Mouse (Mus musculus) cortical plate, adult 2 months (tissue): ENCODE data around the gene Vwc2.

Source experiments
- CTCF ChIP-seq: fragments of 200-500 bp; IDR thresholded peaks from 2 replicates; pipeline ENCODE4 v1.5.1; 2011; ENCODE audit warnings: mild to moderate bottlenecking, control low read depth, low read length; ENCODE audit not compliant: insufficient read depth; ENCODE audit errors: extremely low read depth
- POLR2A ChIP-seq: fragments of 200-500 bp; IDR thresholded peaks from 2 replicates; pipeline ENCODE4 v1.6.1; 2011; ENCODE audit warnings: mild to moderate bottlenecking, low read length, control low read depth; ENCODE audit not compliant: insufficient read depth; ENCODE audit errors: extremely low read depth

DNA sequence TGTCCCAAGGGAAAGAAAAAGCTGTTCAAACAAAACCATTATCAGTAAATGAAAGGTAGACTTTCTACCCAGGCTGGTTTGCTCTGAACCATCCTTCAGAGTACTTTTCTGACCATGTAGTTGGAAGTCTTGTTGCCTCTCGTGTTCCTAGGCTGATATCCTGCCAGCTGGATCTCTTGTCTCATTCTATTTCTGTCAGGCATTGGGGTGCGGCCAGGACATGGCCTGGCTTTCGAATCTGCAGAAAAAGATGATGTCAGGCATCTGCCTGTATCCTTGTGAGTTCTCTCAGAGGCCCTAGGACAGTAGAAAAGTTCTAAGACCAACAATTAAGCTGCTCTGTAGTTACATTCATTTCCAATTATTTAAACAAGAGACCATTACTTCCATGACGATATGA lies 8.8 kb downstream of the Vwc2 start:
- TF ChIP-seq CTCF (no peak), POLR2A (no peak)
